Mouse (Mus musculus) forebrain, embryonic 11.5 days (tissue): ENCODE measurements around the gene Slc2a9. TPM values are rescaled to one million over a fixed set of nuclear protein-coding genes. Genes with fewer than 3 reads are reported as not detected.

Experiments used
- ATAC-seq: fragments of 200-750 bp; cut with Nextera tagmentation; replicated peaks from 2 replicates; pipeline ENCODE4 v1.8.0; 2017; ENCODE audit warnings: moderate TSS enrichment; ENCODE audit not compliant: low FRiP score
- DNase-seq: peaks from one replicate; pipeline ENCODE4 v3.0.0-alpha.2; 2017; ENCODE audit warnings: low spot score
- H3K27ac ChIP-seq: fragments of 300-500 bp; sonication (generic); 2 replicates; pipeline ENCODE4 v1.5.1; 2014; ENCODE audit warnings: low read depth, low read length
- H3K27me3 ChIP-seq: fragments of 300-500 bp; sonication (generic); 2 replicates; pipeline ENCODE4 v1.6.1; 2014; ENCODE audit warnings: mild to moderate bottlenecking, low read length, mixed read lengths; ENCODE audit not compliant: control insufficient read depth, insufficient read depth
- H3K36me3 ChIP-seq: fragments of 300-500 bp; sonication (generic); 2 replicates; pipeline ENCODE4 v1.6.1; 2014; ENCODE audit warnings: mild to moderate bottlenecking, low read length, moderate library complexity, mixed read lengths; ENCODE audit not compliant: control insufficient read depth, insufficient read depth
- H3K4me1 ChIP-seq: fragments of 300-500 bp; sonication (generic); replicated peaks from 2 replicates; pipeline ENCODE4 v1.6.1; 2014; ENCODE audit warnings: low read length, mixed read lengths; ENCODE audit not compliant: control insufficient read depth, insufficient read depth
- H3K4me2 ChIP-seq: fragments of 300-500 bp; sonication (generic); 2 replicates; pipeline ENCODE4 v1.6.1; 2014; ENCODE audit warnings: low read depth, mild to moderate bottlenecking, low read length, moderate library complexity, mixed read lengths; ENCODE audit not compliant: severe bottlenecking
- H3K4me3 ChIP-seq: fragments of 300-500 bp; sonication (generic); 2 replicates; pipeline ENCODE4 v1.5.1; 2014; ENCODE audit warnings: low read depth, low read length
- H3K9ac ChIP-seq: fragments of 300-500 bp; sonication (generic); 2 replicates; pipeline ENCODE4 v1.6.1; 2014; ENCODE audit warnings: low read length
- H3K9me3 ChIP-seq: fragments of 300-500 bp; sonication (generic); 2 replicates; pipeline ENCODE4 v1.6.1; 2016; ENCODE audit warnings: low read length, mixed read lengths; ENCODE audit not compliant: control insufficient read depth
- WGBS: fragments of 180-500 bp; shearing (Covaris S2); extraction: QIAGEN DNeasy Blood & Tissue Kit; methylation state at CpG from one replicate; pipeline ENCODE4 v1.1.7; 2014; 5-methylcytosine and 5-hydroxymethylcytosine counted together
- polyA plus RNA-seq: library from polyadenylated mRNA; unstranded; fragments of >200 nt; fragmentation: Nextera tagmentation; extraction: Ambion mirVana; gene quantifications from 2 replicates; pipeline ENCODE4 v1.2.1, GENCODE M21; 2014

The Slc2a9 gene
- polyA plus RNA-seq, 1 experiment from 2014 or later = 0.37 TPM

DNA sequence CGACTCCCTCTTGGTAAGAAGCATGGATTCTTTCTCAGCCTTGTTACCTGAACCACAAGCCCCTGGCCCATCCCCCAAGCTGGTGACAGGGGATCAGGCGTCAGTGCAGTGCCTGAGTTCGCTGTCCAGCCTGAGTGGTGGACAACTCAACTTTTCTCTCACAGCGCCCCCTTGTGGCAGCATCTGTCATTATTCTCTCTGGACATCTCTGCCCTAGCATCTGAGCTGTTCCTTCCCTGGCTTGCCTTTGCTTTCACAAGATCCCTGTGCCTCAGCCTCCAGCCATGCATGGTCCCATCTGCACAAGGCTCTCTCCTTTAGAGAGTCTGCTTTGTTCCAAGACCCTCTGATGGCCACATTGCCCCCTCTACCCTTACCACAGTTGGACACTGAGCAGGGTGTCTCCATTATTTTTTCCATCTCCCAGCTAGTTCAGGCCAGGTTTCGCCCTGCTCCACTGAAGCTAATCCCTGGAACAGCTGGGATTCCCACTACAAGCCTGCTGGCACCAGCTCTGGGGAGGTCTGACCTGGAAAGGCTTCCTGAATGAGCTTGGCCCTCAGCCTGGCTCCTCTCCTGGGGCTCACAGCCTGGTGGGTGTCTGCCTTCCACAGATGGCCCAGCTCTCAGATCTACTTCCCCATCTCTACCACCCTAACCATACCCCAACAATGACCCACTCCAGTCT is 32.9 kb downstream of the Slc2a9 start:
- H3K4me3 ChIP-seq = no peak overlapping the region
- no peaks in the 10 kb centered on the region for H3K4me1 ChIP-seq
- peak; percentile 79 for ATAC-seq
- H3K27ac ChIP-seq = no peak overlapping the region
- H3K27me3 ChIP-seq = no peaks in the 10 kb centered on the region
- no peaks in the 10 kb centered on the region for H3K9me3 ChIP-seq
- no peaks in the 10 kb centered on the region for H3K36me3 ChIP-seq
- no peak overlapping the region for H3K4me2 ChIP-seq
- peak; percentile 88 for DNase-seq
- H3K9ac ChIP-seq = no peak overlapping the region
- 19% methylated on average over 5 of the region's 5 CpGs for WGBS

DNA sequence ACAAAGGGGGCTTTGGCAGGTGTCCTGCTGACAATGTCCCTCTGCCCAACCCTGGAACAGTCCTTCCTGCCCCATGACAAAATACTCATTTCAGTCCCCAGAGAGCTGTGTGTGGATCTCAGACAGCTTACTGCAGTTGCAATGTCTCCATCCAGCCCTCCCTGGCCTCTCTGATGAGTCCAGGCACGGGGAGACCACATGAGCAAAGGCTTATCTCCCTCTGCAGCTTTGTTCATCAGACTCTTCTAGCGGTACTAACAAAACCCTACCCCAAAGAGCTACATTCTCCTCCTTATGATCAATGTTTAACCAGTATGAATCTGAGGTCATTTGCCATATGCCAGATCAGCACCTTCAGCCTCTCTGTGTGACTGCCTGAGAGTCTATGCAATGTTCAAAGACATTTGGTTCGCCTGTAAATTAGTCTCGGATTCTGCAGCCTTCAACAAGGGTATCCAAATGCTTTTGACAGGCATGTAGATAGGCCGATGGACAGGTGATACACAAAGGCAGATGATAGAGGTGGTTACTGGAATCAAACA is 36.3 kb downstream of the Slc2a9 start:
- H3K36me3 ChIP-seq = no peaks in the 10 kb centered on the region
- WGBS = 83% methylated on average over 5 of the region's 5 CpGs
- DNase-seq (no peak), ATAC-seq (no peak)
- H3K27ac ChIP-seq = no peak overlapping the region
- H3K4me3 ChIP-seq = no peak overlapping the region
- no peak overlapping the region for H3K4me2 ChIP-seq
- no peaks in the 10 kb centered on the region for H3K4me1 ChIP-seq
- H3K9ac ChIP-seq = no peak overlapping the region
- no peaks in the 10 kb centered on the region for H3K27me3 ChIP-seq
- no peaks in the 10 kb centered on the region for H3K9me3 ChIP-seq

DNA sequence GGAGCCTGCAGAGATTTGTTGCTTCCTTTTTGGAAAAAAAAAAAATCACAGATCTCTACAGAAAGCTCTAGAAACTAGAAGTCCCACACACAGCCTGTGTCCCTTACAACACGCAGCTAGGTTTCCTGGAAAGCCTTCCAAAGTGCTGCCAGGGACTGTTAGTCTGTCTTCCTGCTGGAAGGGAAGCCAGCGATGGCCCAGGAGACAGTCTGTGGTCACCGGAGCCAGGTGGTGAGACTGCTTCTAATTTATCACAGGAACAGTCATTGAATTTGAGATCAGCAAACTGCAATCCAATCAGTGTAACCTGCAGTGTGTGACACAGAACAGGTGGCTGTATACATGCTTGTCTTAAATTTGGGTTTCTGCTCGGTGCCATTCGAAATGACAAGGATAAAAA is 41.7 kb downstream of the Slc2a9 start:
- Histone ChIP-seq H3K4me1 (no peaks in the 10 kb centered on the region), H3K36me3 (no peaks in the 10 kb centered on the region), H3K9me3 (no peaks in the 10 kb centered on the region), H3K4me2 (no peak overlapping the region), H3K4me3 (no peak overlapping the region), H3K9ac (no peak overlapping the region), H3K27ac (no peak overlapping the region), H3K27me3 (no peaks in the 10 kb centered on the region)
- WGBS = 84% methylated on average over 5 of the region's 5 CpGs
- ATAC-seq = no peak
- DNase-seq = no peak

DNA sequence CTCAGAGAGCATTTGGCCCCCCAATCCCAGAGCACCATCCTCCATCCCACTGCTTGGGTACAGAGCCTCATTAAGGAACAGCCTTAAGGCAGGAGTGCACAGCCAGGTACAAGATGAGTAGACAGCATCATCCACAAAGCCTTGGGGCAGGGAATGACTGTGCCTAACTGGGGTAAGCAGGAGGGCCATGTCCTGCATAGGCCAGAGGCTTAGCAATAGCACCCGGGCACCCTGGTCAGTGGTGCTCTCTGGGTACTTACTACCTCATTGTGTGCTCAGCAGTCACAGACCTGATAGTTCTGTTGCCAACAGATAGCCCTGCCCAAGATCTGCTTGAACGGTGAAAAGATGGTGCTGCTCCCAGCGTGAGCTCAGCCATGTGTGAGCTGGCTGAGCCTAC is 52.0 kb downstream of the Slc2a9 start:
- no peak overlapping the region for H3K4me2 ChIP-seq
- H3K36me3 ChIP-seq = no peaks in the 10 kb centered on the region
- no peak overlapping the region for H3K4me3 ChIP-seq
- no peak overlapping the region for H3K9ac ChIP-seq
- no peaks in the 10 kb centered on the region for H3K9me3 ChIP-seq
- no peaks in the 10 kb centered on the region for H3K27me3 ChIP-seq
- no peaks in the 10 kb centered on the region for H3K4me1 ChIP-seq
- H3K27ac ChIP-seq = no peak overlapping the region
- ATAC-seq (no peak), DNase-seq (no peak)
- WGBS = 86% methylated on average over 3 of the region's 3 CpGs

DNA sequence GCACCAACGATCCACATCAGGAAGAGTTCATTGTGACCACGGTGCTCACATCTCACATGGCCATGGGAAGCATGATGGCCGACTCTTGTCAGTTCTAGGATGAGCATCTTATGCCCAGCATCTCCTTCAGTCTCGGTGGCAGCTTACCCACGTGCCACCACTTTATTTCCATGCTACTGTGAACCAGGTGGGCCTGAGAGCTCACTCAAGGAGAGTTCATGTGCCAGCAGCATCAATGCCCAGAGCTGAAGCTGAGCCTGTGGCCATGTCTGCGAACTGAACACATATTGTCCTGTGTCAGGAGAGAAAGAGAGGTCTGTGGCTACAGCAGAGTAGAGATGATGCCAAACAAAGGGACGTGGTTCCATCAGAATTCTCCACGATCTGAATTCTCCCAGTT is 53.3 kb downstream of the Slc2a9 start:
- H3K36me3 ChIP-seq = no peaks in the 10 kb centered on the region
- H3K4me2 ChIP-seq = no peak overlapping the region
- H3K4me1 ChIP-seq = no peaks in the 10 kb centered on the region
- WGBS = 94% methylated on average over 8 of the region's 8 CpGs
- no peak overlapping the region for H3K4me3 ChIP-seq
- H3K9ac ChIP-seq = no peak overlapping the region
- no peaks in the 10 kb centered on the region for H3K27me3 ChIP-seq
- ATAC-seq (no peak), DNase-seq (no peak)
- no peaks in the 10 kb centered on the region for H3K9me3 ChIP-seq
- H3K27ac ChIP-seq = no peak overlapping the region

DNA sequence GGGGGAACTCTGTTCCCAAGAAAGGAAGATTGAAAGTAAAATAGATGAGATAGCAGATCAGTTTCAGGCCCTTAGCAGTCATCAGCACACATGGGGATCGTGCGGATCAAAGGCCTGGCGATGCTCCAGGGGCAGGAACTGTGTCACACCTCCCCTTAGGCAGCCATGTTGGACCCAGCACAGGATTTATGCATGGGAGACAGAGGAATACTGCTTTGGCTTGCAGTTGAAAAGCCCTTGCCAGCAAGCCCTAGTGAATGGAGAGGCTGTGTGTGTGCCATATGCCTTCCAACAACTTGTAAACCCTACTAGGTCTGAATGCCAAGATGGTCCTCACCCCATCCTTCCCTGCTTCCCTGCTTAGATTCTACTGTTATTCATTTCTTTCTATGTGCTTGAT is 54.8 kb downstream of the Slc2a9 start:
- Histone ChIP-seq H3K4me2 (no peak overlapping the region), H3K9me3 (no peaks in the 10 kb centered on the region), H3K4me1 (no peaks in the 10 kb centered on the region), H3K27me3 (no peaks in the 10 kb centered on the region), H3K9ac (no peak overlapping the region), H3K4me3 (no peak overlapping the region), H3K27ac (no peak overlapping the region), H3K36me3 (no peaks in the 10 kb centered on the region)
- no peak for DNase-seq
- ATAC-seq = no peak
- 94% methylated on average over 3 of the region's 3 CpGs for WGBS

DNA sequence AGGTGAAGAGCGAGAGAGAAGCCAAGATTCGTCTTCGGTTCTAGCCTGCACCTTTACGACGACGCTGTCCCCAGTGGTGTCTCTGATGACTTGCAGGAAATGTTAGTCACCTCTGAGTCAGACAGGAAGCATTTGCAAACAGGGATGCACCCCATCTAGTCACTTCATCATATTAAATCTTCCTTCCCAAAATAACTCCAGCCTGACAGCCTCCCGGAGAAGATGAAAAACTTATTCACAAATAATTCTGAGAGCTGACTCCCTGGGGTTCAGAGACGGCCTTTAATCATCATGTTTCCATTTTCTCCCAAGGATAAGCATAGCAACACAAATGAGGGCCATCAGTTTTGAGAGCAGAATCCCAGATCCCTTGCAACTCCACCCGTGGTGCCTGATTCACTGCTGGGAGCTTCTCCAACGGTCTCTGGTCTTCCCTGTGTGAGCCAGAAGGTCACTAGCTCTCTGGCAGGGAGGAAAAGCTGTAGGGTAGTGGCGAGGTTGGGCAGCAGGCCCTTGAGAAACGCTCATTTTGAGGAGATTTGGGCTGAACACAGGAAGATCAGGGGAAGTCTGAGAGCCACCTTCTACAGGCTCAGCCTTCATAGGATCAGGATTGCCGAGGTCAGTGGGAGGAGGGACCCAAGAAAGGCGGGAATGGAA is 56.5 kb downstream of the Slc2a9 start:
- no peaks in the 10 kb centered on the region for H3K9me3 ChIP-seq
- H3K4me1 ChIP-seq = no peaks in the 10 kb centered on the region
- H3K27ac ChIP-seq = no peak overlapping the region
- no peak overlapping the region for H3K4me2 ChIP-seq
- no peak for DNase-seq
- 76% methylated on average over 14 of the region's 14 CpGs for WGBS
- no peaks in the 10 kb centered on the region for H3K36me3 ChIP-seq
- no peak overlapping the region for H3K9ac ChIP-seq
- H3K27me3 ChIP-seq = no peaks in the 10 kb centered on the region
- ATAC-seq = no peak
- H3K4me3 ChIP-seq = no peak overlapping the region

DNA sequence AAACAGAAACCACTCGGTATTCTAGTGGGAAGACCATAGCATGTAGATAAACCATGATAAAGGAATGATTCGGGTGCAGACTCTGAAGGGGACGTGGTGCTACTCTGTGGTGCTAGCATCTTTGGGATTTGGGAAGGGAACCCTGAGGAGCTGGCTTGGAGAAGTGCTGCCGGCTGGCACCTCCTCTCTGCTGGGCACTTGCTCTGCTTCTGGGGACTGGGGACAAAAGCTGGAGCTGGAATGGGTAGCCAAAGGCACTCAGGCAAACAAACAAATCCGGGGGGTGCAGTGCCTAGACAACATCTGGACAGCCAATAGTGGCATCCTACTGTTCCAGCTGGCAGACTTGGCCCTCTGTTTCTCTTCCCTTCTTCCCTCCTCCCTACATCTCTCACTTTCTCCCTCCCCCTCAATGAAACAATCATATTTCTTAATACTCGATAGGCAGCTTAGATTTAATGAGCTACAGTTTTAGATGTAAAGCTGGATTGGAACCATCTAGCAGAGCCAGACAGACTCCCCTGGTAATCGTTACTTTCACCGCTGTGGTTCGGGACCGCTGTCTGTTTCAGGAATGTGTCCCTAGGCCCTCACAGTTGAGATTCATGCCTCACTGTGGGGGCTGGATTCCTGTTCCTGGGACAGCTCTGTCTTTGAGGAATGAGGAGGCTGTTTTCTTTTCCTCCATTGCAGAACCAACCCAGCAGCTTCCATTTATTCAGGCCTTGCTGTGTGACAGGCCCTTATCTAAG is 61.7 kb downstream of the Slc2a9 start:
- Histone ChIP-seq H3K9ac (no peak overlapping the region), H3K4me3 (no peak overlapping the region), H3K4me1 (no peaks in the 10 kb centered on the region), H3K27ac (no peak overlapping the region), H3K9me3 (no peaks in the 10 kb centered on the region), H3K27me3 (no peaks in the 10 kb centered on the region), H3K4me2 (no peak overlapping the region), H3K36me3 (no peaks in the 10 kb centered on the region)
- no peak for DNase-seq
- ATAC-seq = no peak
- WGBS = 83% methylated on average over 10 of the region's 10 CpGs
